Mouse (Mus musculus) olfactory bulb, adult 2 months (tissue): Measurements from ENCODE around the gene Zfp593. TPM values are rescaled to one million over a fixed set of nuclear protein-coding genes. Genes with fewer than 3 reads are reported as not detected.
A peak's percentile ranks its signal among the peaks of the same experiment; 100 is the strongest.
"Not testable (repeated sequence)": the region's sequence is repeated elsewhere in the genome, so short reads cannot be mapped to it uniquely, and the experiment has no call there.

Source experiments
- H3K27ac ChIP-seq: fragments of 200-500 bp; 2 replicates; pipeline ENCODE4 v1.5.1; 2012; ENCODE audit warnings: low read depth, low read length; ENCODE audit not compliant: insufficient read depth
- H3K4me1 ChIP-seq: fragments of 200-500 bp; 2 replicates; pipeline ENCODE4 v1.6.1; 2012; ENCODE audit warnings: low read length; ENCODE audit not compliant: control insufficient read depth, insufficient read depth
- H3K4me3 ChIP-seq: fragments of 200-500 bp; 2 replicates; pipeline ENCODE4 v1.5.1; 2012; ENCODE audit warnings: mild to moderate bottlenecking, low read depth, low read length, moderate library complexity; ENCODE audit not compliant: insufficient read depth
- CTCF ChIP-seq: fragments of 200-500 bp; IDR thresholded peaks from 2 replicates; pipeline ENCODE4 v1.5.1; 2012; ENCODE audit warnings: low read depth, mild to moderate bottlenecking, low read length, moderate library complexity; ENCODE audit not compliant: insufficient read depth
- POLR2A ChIP-seq: fragments of 200-500 bp; IDR thresholded peaks from 2 replicates; pipeline ENCODE4 v1.6.1; 2012; ENCODE audit warnings: mild to moderate bottlenecking, low read depth, low read length, moderate library complexity; ENCODE audit not compliant: insufficient read depth
- WGBS: fragments of 180-500 bp; shearing (Covaris S2); methylation state at CpG from one replicate; pipeline ENCODE4 v1.1.7; 2018; 5-methylcytosine and 5-hydroxymethylcytosine counted together
- polyA plus RNA-seq: library from polyadenylated mRNA; stranded (reverse); fragments of >200 nt; gene quantifications from 2 replicates; pipeline ENCODE4 v1.2.4, GENCODE M21; 2012; ENCODE audit warnings: low replicate concordance; ENCODE audit not compliant: missing spikeins, insufficient read depth, insufficient read length

Gene Zfp593
- polyA plus RNA-seq, 1 experiment = not detected

DNA sequence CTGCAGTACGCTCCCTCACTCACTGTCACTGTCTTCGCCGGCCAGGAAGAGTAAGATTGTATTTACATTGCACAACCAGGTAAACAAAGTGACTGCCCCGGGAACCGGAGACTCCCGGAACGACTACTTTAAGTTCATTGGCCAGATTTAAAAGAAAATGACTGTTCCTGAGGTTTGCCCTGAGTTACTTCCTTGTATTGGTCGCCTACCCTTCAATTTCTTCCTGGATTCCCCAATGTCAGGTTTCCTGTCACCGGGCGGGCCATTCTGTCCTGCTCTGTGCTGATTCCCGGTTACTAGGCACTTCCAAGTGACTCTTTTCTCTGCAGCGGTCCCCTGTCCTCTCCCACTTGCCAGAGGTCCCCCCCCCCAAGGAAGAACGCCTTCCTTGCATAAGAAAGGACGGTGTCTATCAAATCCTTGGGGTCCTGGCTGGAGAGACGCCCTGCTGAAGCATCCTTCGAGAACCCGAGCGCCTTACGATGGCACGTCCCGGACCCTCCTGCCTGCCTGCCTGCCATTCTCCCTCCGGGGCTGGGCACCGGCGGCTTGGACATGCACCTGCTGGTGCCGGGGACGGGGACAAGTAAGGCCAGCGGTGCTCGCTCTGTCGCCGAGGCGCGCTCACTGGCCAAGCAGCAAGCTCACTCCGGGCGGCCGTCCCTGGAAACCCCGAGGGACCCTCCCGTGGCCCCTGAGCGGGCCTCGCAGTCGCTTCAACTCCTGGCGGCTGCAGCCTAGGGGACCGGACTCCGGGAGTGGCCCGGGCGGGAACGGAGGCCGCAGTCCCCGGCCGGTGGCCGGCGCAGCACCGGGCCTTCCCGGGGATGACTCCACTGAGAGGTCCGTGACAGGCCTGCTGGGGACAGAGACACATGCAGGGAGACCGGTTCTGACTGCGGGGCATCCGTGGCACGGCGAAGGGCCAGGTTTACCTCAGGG lies 41.1 kb upstream of the Zfp593 start:
- TF ChIP-seq CTCF (no peak), POLR2A (no peak)
- WGBS = 1% methylated on average over 59 of the region's 59 CpGs

DNA sequence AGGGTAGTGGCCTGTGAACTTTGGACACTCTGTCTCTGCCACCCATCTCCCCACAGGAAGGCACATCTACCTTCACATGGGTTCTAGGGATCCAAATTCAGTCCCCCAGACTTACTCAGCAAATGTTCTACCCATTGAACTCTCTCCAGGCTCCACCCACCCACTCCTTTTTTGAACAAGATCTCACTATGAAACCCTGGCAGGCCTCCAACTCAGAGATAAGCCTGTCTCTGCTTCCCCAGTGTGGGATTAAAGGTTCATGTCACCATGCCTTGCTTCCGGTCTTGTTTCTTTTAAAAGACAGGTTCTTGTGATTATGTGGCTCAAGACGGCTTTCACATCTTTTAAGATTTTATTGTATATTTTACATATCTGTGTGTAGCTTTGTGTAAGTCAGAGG lies 39.5 kb upstream of the Zfp593 start:
- 99% methylated on average over 2 of the region's 2 CpGs for whole genome bisulfite sequencing
- no peak for TF ChIP-seq POLR2A
- TF ChIP-seq CTCF = no peak
- H3K4me3 ChIP-seq = no peak overlapping the region
- H3K27ac ChIP-seq = no peak overlapping the region
- H3K4me1 ChIP-seq = 0 out of 2 replicates have a peak, but pooled peaks cover 6% of the 10 kb centered on the region

More for the DNA sequence above, 41.1 kb upstream of the Zfp593 start:
- H3K4me3 ChIP-seq = peak overlapping the region; percentile 98
- 0 out of 2 replicates have a peak, but pooled peaks cover 6% of the 10 kb centered on the region for H3K4me1 ChIP-seq
- H3K27ac ChIP-seq = peak overlapping the region; percentile 42; the same call in 1 of the 2 replicates

GRCm38 (mm10) chr4:134273417-134274345 lies 28.3 kb upstream of the Zfp593 start:
- Histone ChIP-seq H3K27ac (no peak overlapping the region), H3K4me1 (no peaks in the 10 kb centered on the region), H3K4me3 (no peak overlapping the region)
- no peak for TF ChIP-seq CTCF
- TF ChIP-seq POLR2A = no peak
- WGBS = 10% methylated on average over 14 of the region's 14 CpGs

- TF ChIP-seq CTCF = no peak
- TF ChIP-seq POLR2A = no peak
- H3K4me3 ChIP-seq = no peak overlapping the region
- WGBS = 39% methylated on average over 13 of the region's 13 CpGs
- no peak overlapping the region for H3K27ac ChIP-seq
- H3K4me1 ChIP-seq = no peaks in the 10 kb centered on the region
Observed at GRCm38 (mm10) chr4:134272731-134273416, 27.5 kb upstream of the Zfp593 start.

- no peak overlapping the region for H3K27ac ChIP-seq
- TF ChIP-seq CTCF = no peak
- no peak for TF ChIP-seq POLR2A
- H3K4me1 ChIP-seq = no peaks in the 10 kb centered on the region
- WGBS = 87% methylated on average over 7 of the region's 7 CpGs
- H3K4me3 ChIP-seq = no peak overlapping the region
Observed at GRCm38 (mm10) chr4:134271979-134272378, 26.6 kb upstream of the Zfp593 start.

DNA sequence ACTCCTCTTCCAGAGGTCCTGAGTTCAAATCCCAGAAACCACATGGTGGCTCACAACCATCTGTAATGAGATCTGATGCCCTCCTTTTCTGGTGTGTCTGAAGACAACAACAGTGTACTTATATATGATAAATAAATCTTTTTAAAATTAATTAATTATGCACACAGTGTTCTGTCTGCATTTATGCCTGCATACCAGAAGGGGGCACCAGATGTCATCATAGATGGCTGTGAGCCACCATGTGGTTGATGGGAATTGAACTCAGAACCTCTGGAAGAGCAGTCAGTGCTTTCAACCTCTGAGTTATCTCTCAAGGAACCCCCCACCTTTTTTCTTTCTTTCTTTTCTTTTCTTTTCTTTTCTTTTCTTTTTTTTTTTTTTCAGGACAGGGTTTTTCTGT lies 24.2 kb upstream of the Zfp593 start:
- not testable (repeated sequence) for H3K4me1 ChIP-seq, H3K4me3 ChIP-seq, H3K27ac ChIP-seq

GRCm38 (mm10) chr4:134268102-134268655 lies 22.8 kb upstream of the Zfp593 start:
- WGBS = 73% methylated on average over 19 of the region's 19 CpGs
- TF ChIP-seq CTCF = no peak
- no peak for TF ChIP-seq POLR2A
- Histone ChIP-seq H3K4me3 (no peak overlapping the region), H3K27ac (no peak overlapping the region), H3K4me1 (no peaks in the 10 kb centered on the region)

GRCm38 (mm10) chr4:134265860-134266585 lies 20.6 kb upstream of the Zfp593 start:
- no peak overlapping the region for H3K4me3 ChIP-seq
- TF ChIP-seq CTCF (no peak), POLR2A (no peak)
- no peaks in the 10 kb centered on the region for H3K4me1 ChIP-seq
- H3K27ac ChIP-seq = no peak overlapping the region
- WGBS = 64% methylated on average over 9 of the region's 9 CpGs
